Mouse (Mus musculus): ENCODE results near the gene Chpt1.

- TF ChIP-seq ZNF384 (IDR thresholded peaks at IDR 0.05; ENCODE audit: low read depth, low read length) (no peak), CHD2 (IDR thresholded peaks at IDR 0.05; ENCODE audit: low read depth, low read length) (no peak)
These were observed at the start of gene Chpt1 for GRCm38 (mm10) chr10:88503421-88504314.
